Mouse (Mus musculus) megakaryocyte, embryonic 14.5 days (primary cell): ENCODE data around the gene Naaa.

Experiments used
- FLI1 ChIP-seq: IDR thresholded peaks from 2 replicates; pipeline ENCODE4 v1.6.1; 2012; ENCODE audit warnings: low read length, inconsistent platforms, mixed read lengths
- GATA1 ChIP-seq: IDR thresholded peaks from 3 replicates; pipeline ENCODE4 v1.6.1; 2012; ENCODE audit warnings: mixed read lengths, low read length, inconsistent platforms, borderline replicate concordance

DNA sequence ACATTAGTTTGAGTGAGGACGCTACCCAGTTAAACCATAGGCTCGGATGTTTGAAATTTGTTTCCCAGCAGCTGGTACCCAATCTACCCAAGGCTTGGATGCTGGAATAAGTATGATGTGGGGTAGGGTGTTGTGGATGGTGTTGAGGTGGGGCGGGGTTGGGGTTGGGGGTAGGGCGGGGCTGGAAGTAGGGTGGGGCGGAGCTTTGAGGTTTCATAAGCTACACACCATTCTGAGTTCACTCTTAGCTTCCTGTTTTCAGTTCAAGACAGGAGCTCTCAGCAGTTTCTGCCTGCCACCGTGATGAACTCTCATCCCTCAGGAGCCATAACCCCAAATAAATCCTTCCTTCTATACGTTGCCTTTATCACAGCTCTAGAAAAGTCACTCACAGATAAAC is 40.1 kb upstream of the Naaa start:
- TF ChIP-seq GATA1 (no peak), FLI1 (no peak)
